Mouse (Mus musculus) liver, adult 2 months (tissue): Measurements from ENCODE around the gene Fam57b. TPM values are rescaled to one million over a fixed set of nuclear protein-coding genes. Genes with fewer than 3 reads are reported as not detected.

Experiments
- DNase-seq: peaks from one replicate; pipeline ENCODE4 v3.0.0-alpha.2; 2011; ENCODE audit warnings: low read depth, low spot score; ENCODE audit errors: extremely low read depth
- H3K27ac ChIP-seq: fragments of 200-500 bp; replicated peaks from 2 replicates; pipeline ENCODE4 v1.5.1; 2012; ENCODE audit warnings: low read depth, mild to moderate bottlenecking, control low read depth, inconsistent platforms, low read length; ENCODE audit not compliant: insufficient read depth
- H3K27me3 ChIP-seq: fragments of 200-500 bp; 2 replicates; pipeline ENCODE4 v1.6.1; 2012; ENCODE audit warnings: mild to moderate bottlenecking, moderate library complexity, low read length, inconsistent platforms; ENCODE audit not compliant: control insufficient read depth, insufficient read depth
- H3K36me3 ChIP-seq: fragments of 200-500 bp; 2 replicates; pipeline ENCODE4 v1.6.1; 2012; ENCODE audit warnings: low read length, inconsistent platforms; ENCODE audit not compliant: control insufficient read depth, insufficient read depth
- H3K4me1 ChIP-seq: fragments of 200-500 bp; 2 replicates; pipeline ENCODE4 v1.6.1; 2011; ENCODE audit warnings: low read length; ENCODE audit not compliant: control insufficient read depth, insufficient read depth
- H3K4me3 ChIP-seq: fragments of 200-500 bp; 2 replicates; pipeline ENCODE4 v1.5.1; 2011; ENCODE audit warnings: low read depth, mild to moderate bottlenecking, control low read depth, low read length, moderate library complexity; ENCODE audit not compliant: insufficient read depth
- H3K79me2 ChIP-seq: fragments of 200-500 bp; 2 replicates; pipeline ENCODE4 v1.6.1; 2012; ENCODE audit warnings: inconsistent platforms, mild to moderate bottlenecking, low read length, moderate library complexity; ENCODE audit not compliant: control insufficient read depth, insufficient read depth
- H3K9ac ChIP-seq: fragments of 200-500 bp; 2 replicates; pipeline ENCODE4 v1.6.1; 2012; ENCODE audit warnings: low read depth, mild to moderate bottlenecking, control low read depth, inconsistent platforms, low read length
- CTCF ChIP-seq: fragments of 200-500 bp; IDR thresholded peaks from 2 replicates; pipeline ENCODE4 v1.5.1; 2011; ENCODE audit warnings: low read depth, low read length, control low read depth
- POLR2A ChIP-seq: fragments of 200-500 bp; IDR thresholded peaks from 2 replicates; pipeline ENCODE4 v1.6.1; 2011; ENCODE audit warnings: low read length, control low read depth; ENCODE audit not compliant: insufficient read depth; ENCODE audit errors: extremely low read depth
- WGBS: fragments of 180-500 bp; shearing (Covaris S2); methylation state at CpG from one replicate; pipeline ENCODE4 v1.1.7; 2018; 5-methylcytosine and 5-hydroxymethylcytosine counted together
- polyA plus RNA-seq: library from polyadenylated mRNA; depleted of rRNA; stranded (reverse); fragments of >200 nt; gene quantifications from 2 replicates; pipeline ENCODE4 v1.2.3, GENCODE M21; 2012
- total RNA-seq: library from RNA; depleted of rRNA; stranded (reverse); fragments of >200 nt; gene quantifications from 2 replicates; pipeline ENCODE4 v1.2.3, GENCODE M21; 2014

Gene Fam57b
- total and polyA plus RNA-seq, 2 experiments: 0.44 TPM; not detected in 1

DNA sequence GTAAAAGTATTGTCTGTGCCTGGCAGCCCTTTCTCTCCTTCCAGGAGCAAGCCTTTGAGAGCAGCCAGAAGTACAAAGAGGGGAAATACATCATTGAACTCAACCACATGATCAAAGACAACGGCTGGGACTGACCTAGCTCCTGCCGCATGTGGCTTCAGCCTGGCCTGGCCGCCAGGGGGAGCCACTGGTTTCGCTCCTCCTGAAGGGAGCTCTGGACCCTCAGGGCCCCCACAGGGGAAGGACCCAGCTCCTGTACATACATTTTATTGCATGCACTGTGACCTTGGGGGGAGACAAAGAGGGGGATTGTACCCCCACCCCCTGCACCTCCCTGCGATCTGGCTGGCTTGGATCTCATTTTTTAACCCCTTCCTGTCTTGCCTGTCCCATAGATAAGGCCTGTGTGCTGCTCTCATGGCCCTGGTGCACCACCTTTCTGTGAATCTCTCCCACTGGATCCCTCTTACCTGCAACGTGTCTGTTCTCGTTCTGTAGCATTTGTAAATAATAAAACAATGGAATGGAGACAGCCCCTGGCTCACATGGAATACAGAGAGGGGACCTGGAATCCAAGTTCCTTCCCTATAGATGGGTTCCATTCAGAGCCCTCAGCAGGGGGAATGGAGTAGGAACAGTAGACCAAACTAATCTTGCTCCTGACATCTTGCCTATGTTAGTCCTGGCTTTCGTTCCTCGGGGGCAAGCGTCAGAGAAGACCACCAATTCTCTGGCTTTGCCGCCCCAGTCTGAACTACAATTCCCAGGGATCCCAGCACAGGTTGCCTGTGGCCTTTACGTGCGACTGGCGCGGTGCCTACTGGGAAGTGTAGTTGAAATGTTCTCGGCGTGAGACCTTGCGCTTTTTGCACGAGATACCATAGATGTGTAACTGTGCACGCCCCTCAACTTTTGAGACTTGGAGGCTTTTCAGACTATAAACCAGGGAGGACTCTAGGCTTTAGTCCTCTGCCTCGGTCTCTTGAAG is 17.2 kb upstream of the Fam57b start:
- Histone ChIP-seq H3K36me3 (peaks cover 1% of the 10 kb centered on the region), H3K4me1 (peaks cover 32% of the 10 kb centered on the region), H3K9ac (peak overlapping the region; percentile 31), H3K27ac (no peak overlapping the region), H3K27me3 (no peaks in the 10 kb centered on the region), H3K79me2 (peaks cover 6% of the 10 kb centered on the region; the same call in 1 of the 2 replicates), H3K4me3 (0 out of 2 replicates have a peak overlapping the region, but pooled peaks have one; percentile 3)
- peak; percentile 63 for DNase-seq
- TF ChIP-seq CTCF: peak; percentile 92
- TF ChIP-seq POLR2A: 0 out of 2 replicates have a peak, but pooled peaks have one; percentile 7
- 6% methylated on average over 21 of the region's 21 CpGs for WGBS

DNA sequence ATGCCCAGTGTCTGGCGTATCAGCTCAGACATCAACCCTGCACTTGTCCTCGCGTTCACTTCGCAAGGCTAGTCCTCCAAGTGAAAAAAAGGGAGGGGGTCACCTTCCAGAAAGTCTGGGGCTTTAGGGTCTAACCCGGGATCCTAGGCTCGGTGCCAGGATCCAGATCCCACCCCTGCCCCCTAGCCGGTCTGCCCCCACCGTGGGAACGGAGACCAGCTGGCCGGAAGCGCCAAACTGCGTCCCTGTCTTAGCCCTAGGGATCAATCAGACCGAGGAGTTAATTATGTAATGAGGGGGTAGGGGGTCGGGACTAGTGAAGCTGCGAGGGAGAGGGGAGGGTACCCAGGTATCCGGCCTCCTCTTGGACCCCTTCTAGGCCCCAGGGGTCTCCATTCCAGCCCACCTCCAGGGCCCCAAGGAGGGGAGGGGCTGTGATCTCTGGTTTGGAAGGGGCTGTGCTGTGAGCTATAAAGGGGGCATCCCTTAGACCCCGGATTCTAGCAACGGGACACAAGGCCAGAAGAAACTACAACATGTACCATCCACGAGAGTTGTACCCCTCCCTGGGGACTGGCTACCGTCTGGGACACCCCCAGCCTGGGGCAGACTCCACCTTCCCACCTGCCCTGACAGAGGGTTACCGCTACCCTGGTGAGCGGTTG is 16.4 kb upstream of the Fam57b start, which contains the start of gene Tbx6:
Tbx6 (plus strand) TSS at position 513 of the 665 bp plus-strand sequence.
- Histone ChIP-seq H3K4me1 (peaks cover 29% of the 10 kb centered on the region), H3K4me3 (0 out of 2 replicates have a peak within 1 kb of the TSS, but pooled peaks have one; percentile 3), H3K36me3 (peaks cover 5% of the 10 kb centered on the region), H3K9ac (peak within 1 kb of the TSS; percentile 31), H3K27ac (peak within 1 kb of the TSS; percentile 36), H3K79me2 (peaks cover 6% of the 10 kb centered on the region; the same call in 1 of the 2 replicates), H3K27me3 (no peaks in the 10 kb centered on the region)
- no peak for TF ChIP-seq CTCF
- TF ChIP-seq POLR2A: no peak
- WGBS: 25% methylated on average over 22 of the region's 22 CpGs
- DNase-seq: no peak

DNA sequence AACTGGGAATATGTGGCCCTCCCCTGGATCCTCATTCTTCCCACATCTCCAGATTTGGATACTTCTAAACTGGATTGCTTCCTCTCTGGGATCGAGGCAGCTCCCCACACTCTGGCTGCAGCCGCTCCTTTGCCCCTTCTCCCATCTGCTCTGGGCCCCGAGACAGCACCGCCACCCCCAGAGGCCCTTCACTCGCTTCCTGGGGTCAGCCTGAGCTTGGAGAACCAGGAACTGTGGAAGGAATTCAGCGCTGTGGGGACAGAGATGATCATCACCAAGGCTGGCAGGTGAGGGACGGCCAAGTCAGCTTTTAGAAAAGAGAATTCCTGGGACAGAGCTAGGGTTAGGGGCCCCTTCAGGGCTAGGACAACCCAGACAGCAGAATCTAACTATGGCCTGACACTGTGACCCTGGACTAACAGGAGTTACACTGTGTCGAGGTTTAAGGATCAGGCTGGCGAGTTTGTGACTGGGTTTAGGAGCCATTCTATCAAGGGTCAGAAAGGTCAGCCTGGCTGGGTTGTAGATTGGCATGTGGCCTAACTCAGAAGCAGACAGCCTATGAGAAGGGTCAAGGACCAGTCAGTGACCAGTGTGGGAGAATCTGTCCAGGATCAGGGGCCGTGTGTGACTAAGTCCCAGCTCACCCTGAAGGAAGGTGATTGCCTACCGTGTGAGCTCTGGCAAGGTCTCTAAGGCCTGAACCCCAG is 15.7 kb upstream of the Fam57b start:
- peak; percentile 92 for DNase-seq
- Histone ChIP-seq H3K27ac (peak overlapping the region; percentile 36), H3K27me3 (no peaks in the 10 kb centered on the region), H3K4me1 (peaks cover 26% of the 10 kb centered on the region), H3K36me3 (peaks cover 11% of the 10 kb centered on the region), H3K9ac (no peak overlapping the region), H3K4me3 (no peak overlapping the region), H3K79me2 (peaks cover 6% of the 10 kb centered on the region; the same call in 1 of the 2 replicates)
- 35% methylated on average over 11 of the region's 11 CpGs for WGBS
- TF ChIP-seq CTCF: no peak
- TF ChIP-seq POLR2A: no peak

DNA sequence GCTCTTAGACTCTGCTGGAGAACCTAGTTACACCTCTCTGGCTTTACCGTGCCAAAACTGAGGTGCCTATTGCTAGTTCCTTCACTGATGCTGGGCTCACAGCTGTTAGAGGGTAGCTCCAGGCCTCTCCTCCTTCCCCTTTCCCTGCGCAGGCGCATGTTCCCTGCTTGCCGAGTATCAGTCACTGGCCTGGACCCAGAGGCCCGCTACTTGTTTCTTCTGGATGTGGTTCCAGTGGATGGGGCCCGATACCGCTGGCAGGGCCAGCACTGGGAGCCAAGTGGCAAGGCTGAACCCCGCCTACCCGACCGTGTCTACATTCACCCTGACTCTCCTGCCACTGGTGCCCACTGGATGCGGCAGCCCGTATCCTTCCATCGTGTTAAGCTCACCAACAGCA is 14.8 kb upstream of the Fam57b start:
- H3K27ac ChIP-seq: no peak overlapping the region
- H3K4me1 ChIP-seq: peaks cover 25% of the 10 kb centered on the region
- H3K9ac ChIP-seq: no peak overlapping the region
- H3K27me3 ChIP-seq: no peaks in the 10 kb centered on the region
- H3K4me3 ChIP-seq: no peak overlapping the region
- peaks cover 15% of the 10 kb centered on the region for H3K36me3 ChIP-seq
- TF ChIP-seq CTCF (no peak), POLR2A (no peak)
- no peak for DNase-seq
- 53% methylated on average over 13 of the region's 13 CpGs for WGBS
- H3K79me2 ChIP-seq: no peaks in the 10 kb centered on the region

DNA sequence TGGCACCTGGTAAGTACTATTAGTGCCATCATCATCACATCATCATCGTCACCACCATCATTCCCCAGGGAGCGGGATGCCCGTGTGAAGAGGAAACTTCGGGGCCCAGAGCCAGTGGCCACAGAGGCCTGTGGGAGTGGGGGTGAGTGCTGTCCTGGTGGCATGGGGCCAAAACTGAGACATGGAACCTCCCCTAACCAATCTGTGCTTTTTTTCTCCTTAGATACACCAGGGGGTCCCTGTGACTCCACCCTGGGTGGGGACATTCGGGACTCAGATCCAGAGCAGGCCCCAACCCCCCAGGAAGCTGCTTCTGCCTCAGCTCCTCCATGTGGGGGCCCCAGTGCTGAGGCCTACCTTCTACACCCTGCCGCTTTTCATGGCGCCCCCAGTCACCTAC is 13.0 kb upstream of the Fam57b start:
- Histone ChIP-seq H3K36me3 (peaks cover 28% of the 10 kb centered on the region), H3K27me3 (no peaks in the 10 kb centered on the region), H3K4me1 (peaks cover 22% of the 10 kb centered on the region), H3K27ac (no peak overlapping the region), H3K4me3 (no peak overlapping the region), H3K9ac (no peak overlapping the region), H3K79me2 (no peaks in the 10 kb centered on the region)
- DNase-seq: no peak
- TF ChIP-seq POLR2A (no peak), CTCF (no peak)
- WGBS: 89% methylated on average over 7 of the region's 7 CpGs
